Mouse (Mus musculus) CH12.LX (cell line): ENCODE measurements around the gene 1700067K01Rik.

ENCODE experiments used
- CHD1 ChIP-seq: IDR thresholded peaks from 2 replicates; pipeline ENCODE4 v1.6.1; 2012; ENCODE audit warnings: low read depth, low read length, improper control_type of control experiment, inconsistent platforms
- CTCF ChIP-seq, 2 experiments: IDR thresholded peaks in 1 of 2; conservative IDR thresholded peaks in 1 of 2; 2 replicates each; pipeline ENCODE4 v1.5.1; 2011 to 2012; ENCODE audit warnings: low read depth in 2 of 2, low read length in 2 of 2, improper control_type of control experiment in 1 of 2, inconsistent platforms in 1 of 2, mild to moderate bottlenecking in 1 of 2, moderate library complexity in 1 of 2
- ETS1 ChIP-seq: conservative IDR thresholded peaks from 2 replicates; pipeline ENCODE4 v1.6.1; 2012; ENCODE audit warnings: low read depth, mild to moderate bottlenecking, inconsistent platforms, low read length, improper control_type of control experiment, moderate library complexity
- MAX ChIP-seq: IDR thresholded peaks from 2 replicates; pipeline ENCODE4 v1.6.1; 2011; ENCODE audit warnings: low read length, improper control_type of control experiment
- MYC ChIP-seq: IDR thresholded peaks from 2 replicates; pipeline ENCODE4 v1.6.1; 2011; ENCODE audit warnings: low read depth, mild to moderate bottlenecking, improper control_type of control experiment, low read length
- POLR2A ChIP-seq: IDR thresholded peaks from 2 replicates; pipeline ENCODE4 v1.6.1; 2011; ENCODE audit warnings: low read depth, mild to moderate bottlenecking, improper control_type of control experiment, low read length
- RCOR1 ChIP-seq: conservative IDR thresholded peaks from 2 replicates; pipeline ENCODE4 v1.6.1; 2012; ENCODE audit warnings: low read depth, mild to moderate bottlenecking, inconsistent platforms, low read length, improper control_type of control experiment
- SIN3A ChIP-seq: IDR thresholded peaks from 2 replicates; pipeline ENCODE4 v1.6.1; 2012; ENCODE audit warnings: low read length, improper control_type of control experiment, inconsistent platforms
- UBTF ChIP-seq: IDR thresholded peaks from 2 replicates; pipeline ENCODE4 v1.6.1; 2012; ENCODE audit warnings: low read depth, mild to moderate bottlenecking, inconsistent platforms, low read length, improper control_type of control experiment, moderate library complexity
- ZNF384 ChIP-seq: IDR thresholded peaks from 2 replicates; pipeline ENCODE4 v1.6.1; 2012; ENCODE audit warnings: low read depth, low read length, improper control_type of control experiment, inconsistent platforms

DNA sequence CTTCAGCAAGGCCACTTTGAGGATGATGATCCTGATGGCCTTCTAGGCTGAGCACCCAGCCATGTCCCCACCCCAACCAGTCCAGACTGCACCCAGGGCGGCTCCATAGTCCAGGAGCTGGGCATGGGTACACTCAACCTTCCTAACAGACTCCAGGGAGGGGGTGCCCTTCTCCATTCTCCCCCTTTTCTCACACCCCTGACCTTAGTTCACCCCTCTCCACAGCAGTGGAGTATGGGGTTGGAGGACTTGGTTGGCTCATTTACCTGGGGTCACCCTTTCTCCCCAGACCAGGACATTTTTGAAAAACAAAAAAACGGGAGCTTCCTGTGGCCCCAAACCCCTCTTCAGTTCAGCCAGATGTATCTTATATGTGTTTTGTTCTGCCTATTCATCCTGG, 1.5 kb upstream of the 1700067K01Rik start:
- TF ChIP-seq SIN3A, result no peak
- TF ChIP-seq MAX, result no peak
- TF ChIP-seq ZNF384, result no peak
- no peak for TF ChIP-seq CHD1
- no peak for TF ChIP-seq CTCF (conservative IDR thresholded peaks at IDR 0.05 in 1 of 2, IDR thresholded peaks at IDR 0.05 in 1 of 2; ENCODE audit: low read depth in 2 of 2, low read length in 2 of 2)
- no peak for TF ChIP-seq MYC
- TF ChIP-seq RCOR1, result no peak
- TF ChIP-seq UBTF, result no peak
- TF ChIP-seq POLR2A, result no peak
- no peak for TF ChIP-seq ETS1
